Mouse (Mus musculus) small intestine, adult 2 months (tissue): ENCODE measurements at regions not wholly inside any gene's neighbourhood (a gene's known extent, or its start where the extent isn't known, plus 50 kb on each side); places are given as distances from the start of the nearest gene placed in this dataset.

Source experiments
- CTCF ChIP-seq: fragments of 200-500 bp; IDR thresholded peaks from 2 replicates; pipeline ENCODE4 v1.5.1; 2012; ENCODE audit warnings: low read depth, mild to moderate bottlenecking, control low read depth, inconsistent platforms, low read length, moderate library complexity, mixed read lengths; ENCODE audit not compliant: insufficient replicate concordance, insufficient read length; ENCODE audit errors: extremely low read depth
- POLR2A ChIP-seq: fragments of 200-500 bp; IDR thresholded peaks from 2 replicates; pipeline ENCODE4 v1.6.1; 2012; ENCODE audit warnings: low read depth, mild to moderate bottlenecking, control low read depth, inconsistent platforms, low read length, moderate library complexity

DNA sequence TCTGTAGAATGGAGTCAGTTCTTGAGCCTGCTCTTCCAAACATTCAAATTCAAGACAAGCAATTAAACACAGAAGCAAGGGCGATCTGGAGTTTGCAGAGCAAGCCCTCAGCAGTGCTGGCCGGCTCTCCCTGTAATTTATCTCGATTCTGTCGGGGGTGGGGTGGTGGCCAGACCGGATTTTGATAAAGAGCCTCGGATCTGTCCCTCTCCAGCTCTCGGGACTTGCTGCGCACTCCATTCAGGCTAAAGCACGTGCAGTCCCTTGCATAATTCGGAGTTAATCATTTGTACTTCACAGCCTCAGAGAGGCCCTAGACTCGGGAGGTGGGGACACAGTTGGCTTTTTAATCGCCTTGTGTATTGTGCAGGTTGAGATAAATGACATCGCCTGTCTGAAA lies 145.6 kb upstream of the Zfp507 start:
- TF ChIP-seq CTCF (no peak), POLR2A (no peak)
